Mouse (Mus musculus) forebrain, postnatal 0 days (tissue): ENCODE measurements around the gene Ift46. TPM values are rescaled to one million over a fixed set of nuclear protein-coding genes. Genes with fewer than 3 reads are reported as not detected.

ENCODE experiments used
- ATAC-seq: fragments of 200-750 bp; cut with Nextera tagmentation; 2 replicates; pipeline ENCODE4 v1.8.0; 2017; ENCODE audit warnings: mild to moderate bottlenecking, moderate library complexity
- DNase-seq: peaks from one replicate; pipeline ENCODE4 v3.0.0-alpha.2; 2015
- H3K27ac ChIP-seq: fragments of 300-500 bp; sonication (generic); 2 replicates; pipeline ENCODE4 v1.5.1; 2014; ENCODE audit warnings: low read depth, mild to moderate bottlenecking, antibody characterized with exemption, low read length, moderate library complexity, mixed read lengths
- H3K27me3 ChIP-seq: fragments of 300-500 bp; sonication (generic); 2 replicates; pipeline ENCODE4 v1.6.1; 2014; ENCODE audit warnings: mild to moderate bottlenecking, low read length, mixed read lengths; ENCODE audit not compliant: insufficient read depth
- H3K36me3 ChIP-seq: fragments of 300-500 bp; sonication (generic); 2 replicates; pipeline ENCODE4 v1.6.1; 2014; ENCODE audit warnings: mild to moderate bottlenecking, moderate library complexity; ENCODE audit not compliant: insufficient read depth
- H3K4me1 ChIP-seq: fragments of 300-500 bp; sonication (generic); 2 replicates; pipeline ENCODE4 v1.6.1; 2014; ENCODE audit warnings: antibody characterized with exemption; ENCODE audit not compliant: insufficient read depth
- H3K4me2 ChIP-seq: fragments of 300-500 bp; sonication (generic); 2 replicates; pipeline ENCODE4 v1.6.1; 2014; ENCODE audit warnings: low read depth, mild to moderate bottlenecking, moderate library complexity
- H3K4me3 ChIP-seq: fragments of 300-500 bp; sonication (generic); 2 replicates; pipeline ENCODE4 v1.5.1; 2014; ENCODE audit warnings: low read depth, low read length, mixed read lengths
- H3K9ac ChIP-seq: fragments of 300-500 bp; sonication (generic); 2 replicates; pipeline ENCODE4 v1.6.1; 2014; ENCODE audit warnings: mild to moderate bottlenecking
- H3K9me3 ChIP-seq: fragments of 300-500 bp; sonication (generic); 2 replicates; pipeline ENCODE4 v1.6.1; 2016; ENCODE audit warnings: low read length
- CTCF ChIP-seq: sonication (generic); IDR thresholded peaks from 2 replicates; pipeline ENCODE4 v1.5.1; 2016; ENCODE audit warnings: antibody characterized with exemption, control low read depth, low read depth
- WGBS: fragments of 180-500 bp; shearing (Covaris S2); extraction: QIAGEN DNeasy Blood & Tissue Kit; methylation state at CpG from one replicate; pipeline ENCODE4 v1.1.7; 2014; 5-methylcytosine and 5-hydroxymethylcytosine counted together
- polyA plus RNA-seq: library from polyadenylated mRNA; unstranded; fragments of >200 nt; fragmentation: Nextera tagmentation; extraction: Ambion mirVana; gene quantifications from 2 replicates; pipeline ENCODE4 v1.2.1, GENCODE M21; 2015
- total RNA-seq: library from RNA; depleted of rRNA; stranded (reverse); fragments of >200 nt; gene quantifications from 2 replicates; pipeline ENCODE4 v1.2.3, GENCODE M21; 2014; rRNA removed

Ift46 gene
- total and polyA plus RNA-seq, 2 experiments from 2014 or later = 67.0 to 158 TPM

DNA sequence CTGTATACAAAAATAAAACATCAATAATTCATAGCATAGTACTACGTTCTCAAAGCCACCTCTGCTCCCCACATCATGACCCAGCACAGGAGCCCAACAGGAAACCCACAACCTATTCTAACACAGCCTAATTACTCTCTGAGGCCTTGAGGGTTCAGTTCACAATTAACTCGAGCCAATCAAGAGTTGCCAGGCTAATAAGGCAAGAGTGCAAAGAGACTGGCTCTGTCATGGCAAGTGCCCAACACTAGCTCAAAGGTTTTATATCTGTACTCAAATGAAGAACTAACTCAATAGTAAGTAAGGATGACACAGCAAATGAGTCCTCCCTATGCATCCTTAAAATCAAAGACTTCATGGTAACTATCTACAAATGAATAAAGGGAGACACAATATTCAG is 62.8 kb downstream of the Ift46 start:
- no peak for ATAC-seq

GRCm38 (mm10) chr9:44832356-44832755 is 64.6 kb downstream of the Ift46 start:
- Histone ChIP-seq H3K36me3 (peaks cover 80% of the 10 kb centered on the region), H3K9ac (no peak overlapping the region), H3K27me3 (no peaks in the 10 kb centered on the region), H3K27ac (no peak overlapping the region), H3K4me3 (no peak overlapping the region), H3K4me2 (no peak overlapping the region), H3K9me3 (no peaks in the 10 kb centered on the region), H3K4me1 (no peaks in the 10 kb centered on the region)
- no peak for TF ChIP-seq CTCF
- DNase-seq (no peak), ATAC-seq (no peak)
- WGBS = 62% methylated on average over 4 of the region's 4 CpGs

More for the DNA sequence above, 62.8 kb downstream of the Ift46 start:
- Histone ChIP-seq H3K4me1 (no peaks in the 10 kb centered on the region), H3K4me3 (no peak overlapping the region), H3K27me3 (no peaks in the 10 kb centered on the region), H3K36me3 (peaks cover 84% of the 10 kb centered on the region), H3K4me2 (no peak overlapping the region), H3K27ac (no peak overlapping the region), H3K9ac (no peak overlapping the region), H3K9me3 (no peaks in the 10 kb centered on the region)
- WGBS = 53% methylated on average over 2 of the region's 2 CpGs
- TF ChIP-seq CTCF = no peak
- no peak for DNase-seq

- peak; percentile 79 for TF ChIP-seq CTCF
- ATAC-seq = peak; percentile 43; the same call in 1 of the 2 replicates
- H3K27me3 ChIP-seq = no peaks in the 10 kb centered on the region
- H3K9me3 ChIP-seq = no peaks in the 10 kb centered on the region
- WGBS = 31% methylated on average over 7 of the region's 7 CpGs
- no peak overlapping the region for H3K27ac ChIP-seq
- H3K9ac ChIP-seq = no peak overlapping the region
- H3K4me1 ChIP-seq = no peaks in the 10 kb centered on the region
- DNase-seq = peak; percentile 86
- peaks cover 76% of the 10 kb centered on the region for H3K36me3 ChIP-seq
- H3K4me2 ChIP-seq = no peak overlapping the region
- no peak overlapping the region for H3K4me3 ChIP-seq
Observed at GRCm38 (mm10) chr9:44836439-44836838, 68.7 kb downstream of the Ift46 start.

DNA sequence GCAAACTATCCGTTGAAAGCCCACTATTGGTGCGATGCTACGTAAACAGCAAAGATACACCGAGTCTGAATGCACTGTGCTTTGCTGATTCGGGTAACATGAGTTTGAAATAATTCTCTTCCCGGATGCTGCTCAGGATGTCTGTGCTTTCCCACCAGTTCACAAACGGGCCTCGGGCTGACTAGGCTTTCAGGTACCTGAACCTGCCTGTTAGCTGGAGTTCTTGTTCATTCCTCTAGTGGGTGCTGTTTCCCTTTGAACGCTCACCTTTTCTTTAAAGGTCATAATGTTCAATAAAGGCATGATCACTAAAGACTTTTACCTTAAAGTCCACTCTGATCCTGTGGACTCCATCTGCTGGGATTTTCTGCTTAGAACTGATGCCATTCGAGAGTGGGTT is 73.5 kb downstream of the Ift46 start:
- Histone ChIP-seq H3K4me2 (no peak overlapping the region), H3K4me3 (no peak overlapping the region), H3K27me3 (no peaks in the 10 kb centered on the region), H3K27ac (no peak overlapping the region), H3K36me3 (peaks cover 77% of the 10 kb centered on the region), H3K4me1 (no peaks in the 10 kb centered on the region), H3K9ac (no peak overlapping the region), H3K9me3 (no peaks in the 10 kb centered on the region)
- TF ChIP-seq CTCF = peak; percentile 66
- DNase-seq (peak; percentile 35), ATAC-seq (no peak)
- WGBS = 87% methylated on average over 10 of the region's 10 CpGs

Other genes starting within 250 kb of the Ift46 start
- gene Cxcr5, start 206.0 kb upstream of the Ift46 start, total RNA-seq = not detected in 2 replicates
- not detected in 2 replicates for gene Cxcr5, start 206.0 kb upstream of the Ift46 start, polyA plus RNA-seq
- 59.2 and 76.2 TPM in 2 replicates for gene Ddx6, start 163.0 kb upstream of the Ift46 start, total RNA-seq
- gene Ddx6, start 163.0 kb upstream of the Ift46 start, polyA plus RNA-seq = 11.1 and 18.3 TPM in 2 replicates
- not detected in 2 replicates for gene Treh, start 94.7 kb upstream of the Ift46 start, total RNA-seq
- gene Treh, start 94.7 kb upstream of the Ift46 start, polyA plus RNA-seq = not detected in 2 replicates
- gene Phldb1, start 32.7 kb upstream of the Ift46 start, total RNA-seq = 106 and 129 TPM in 2 replicates
- gene Phldb1, start 32.7 kb upstream of the Ift46 start, polyA plus RNA-seq = 28.2 and 34.3 TPM in 2 replicates
- gene Arcn1, start 63 bp upstream of the Ift46 start, total RNA-seq = 107 and 113 TPM in 2 replicates
- gene Arcn1, start 63 bp upstream of the Ift46 start, polyA plus RNA-seq = 86.0 and 105 TPM in 2 replicates
- gene Tmem25, start 31.4 kb downstream of the Ift46 start, total RNA-seq = 11.8 and 12.8 TPM in 2 replicates
- gene Tmem25, start 31.4 kb downstream of the Ift46 start, polyA plus RNA-seq = 11.6 and 14.9 TPM in 2 replicates
- gene Ttc36, start 35.2 kb downstream of the Ift46 start, total RNA-seq = 0.69 and 2.6 TPM in 2 replicates
- gene Ttc36, start 35.2 kb downstream of the Ift46 start, polyA plus RNA-seq = 0.68 and 0.71 TPM in 2 replicates
- gene Kmt2a, start 113.4 kb downstream of the Ift46 start, total RNA-seq = 14.5 and 18.5 TPM in 2 replicates
- 6.7 and 13.7 TPM in 2 replicates for gene Kmt2a, start 113.4 kb downstream of the Ift46 start, polyA plus RNA-seq
- gene Atp5l, start 152.8 kb downstream of the Ift46 start, total RNA-seq = 216 and 362 TPM in 2 replicates
- gene Atp5l, start 152.8 kb downstream of the Ift46 start, polyA plus RNA-seq = 859 and 1,152 TPM in 2 replicates
- 40.9 and 51.5 TPM in 2 replicates for gene Ube4a, start 197.7 kb downstream of the Ift46 start, total RNA-seq
- 22.6 and 28.9 TPM in 2 replicates for gene Ube4a, start 197.7 kb downstream of the Ift46 start, polyA plus RNA-seq
- gene Cd3g, start 212.5 kb downstream of the Ift46 start, total RNA-seq = not detected in 2 replicates
- gene Cd3g, start 212.5 kb downstream of the Ift46 start, polyA plus RNA-seq = not detected in 2 replicates
- gene Cd3d, start 213.9 kb downstream of the Ift46 start, total RNA-seq = not detected in 2 replicates
- not detected in 2 replicates for gene Cd3d, start 213.9 kb downstream of the Ift46 start, polyA plus RNA-seq
- not detected in 2 replicates for gene Cd3e, start 241.7 kb downstream of the Ift46 start, total RNA-seq
- gene Cd3e, start 241.7 kb downstream of the Ift46 start, polyA plus RNA-seq = 0.19 TPM in 1 of 2 replicates, not detected in the other